Mouse (Mus musculus) activated CD4-positive, CD25-positive, alpha-beta regulatory T cell, adult 4 months (primary cell): ENCODE results near the gene Pex13. TPM values are rescaled to one million over a fixed set of nuclear protein-coding genes. Genes with fewer than 3 reads are reported as not detected.
"Not testable (repeated sequence)": the region's sequence is repeated elsewhere in the genome, so short reads cannot be mapped to it uniquely, and the experiment has no call there.

Experiments used
- ATAC-seq: one replicate; pipeline ENCODE4 v1.8.0; 2017
- polyA plus RNA-seq, 2 experiments: library from polyadenylated mRNA; unstranded; fragments of 100-300 nt; shearing (Covaris generic); gene quantifications; one replicate each; pipeline ENCODE4 v1.2.1; 2017

The Pex13 gene
- polyA plus RNA-seq, 2 experiments from 2014 or later, result 10.4 to 11.7 TPM

GRCm38 (mm10) chr11:23634573-23634972 lies 31.2 kb downstream of the Pex13 start:
- ATAC-seq, result no peak

DNA sequence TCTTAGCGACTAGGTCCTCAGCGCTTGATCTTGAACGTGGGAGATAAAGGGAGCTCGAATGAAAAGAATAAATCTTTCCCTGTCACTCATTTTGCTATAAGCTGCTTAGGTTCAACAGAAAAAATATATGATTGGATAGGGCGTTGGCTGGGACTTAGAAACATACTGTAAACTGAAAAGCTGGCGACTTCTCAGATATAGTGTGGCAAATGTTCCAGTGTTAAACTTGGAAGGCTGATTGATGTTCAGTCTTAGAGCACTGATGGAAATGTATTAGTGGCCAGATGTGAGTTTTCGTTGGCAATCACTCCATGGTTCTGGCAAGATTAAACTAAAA lies 31.9 kb downstream of the Pex13 start:
- ATAC-seq, result no peak

DNA sequence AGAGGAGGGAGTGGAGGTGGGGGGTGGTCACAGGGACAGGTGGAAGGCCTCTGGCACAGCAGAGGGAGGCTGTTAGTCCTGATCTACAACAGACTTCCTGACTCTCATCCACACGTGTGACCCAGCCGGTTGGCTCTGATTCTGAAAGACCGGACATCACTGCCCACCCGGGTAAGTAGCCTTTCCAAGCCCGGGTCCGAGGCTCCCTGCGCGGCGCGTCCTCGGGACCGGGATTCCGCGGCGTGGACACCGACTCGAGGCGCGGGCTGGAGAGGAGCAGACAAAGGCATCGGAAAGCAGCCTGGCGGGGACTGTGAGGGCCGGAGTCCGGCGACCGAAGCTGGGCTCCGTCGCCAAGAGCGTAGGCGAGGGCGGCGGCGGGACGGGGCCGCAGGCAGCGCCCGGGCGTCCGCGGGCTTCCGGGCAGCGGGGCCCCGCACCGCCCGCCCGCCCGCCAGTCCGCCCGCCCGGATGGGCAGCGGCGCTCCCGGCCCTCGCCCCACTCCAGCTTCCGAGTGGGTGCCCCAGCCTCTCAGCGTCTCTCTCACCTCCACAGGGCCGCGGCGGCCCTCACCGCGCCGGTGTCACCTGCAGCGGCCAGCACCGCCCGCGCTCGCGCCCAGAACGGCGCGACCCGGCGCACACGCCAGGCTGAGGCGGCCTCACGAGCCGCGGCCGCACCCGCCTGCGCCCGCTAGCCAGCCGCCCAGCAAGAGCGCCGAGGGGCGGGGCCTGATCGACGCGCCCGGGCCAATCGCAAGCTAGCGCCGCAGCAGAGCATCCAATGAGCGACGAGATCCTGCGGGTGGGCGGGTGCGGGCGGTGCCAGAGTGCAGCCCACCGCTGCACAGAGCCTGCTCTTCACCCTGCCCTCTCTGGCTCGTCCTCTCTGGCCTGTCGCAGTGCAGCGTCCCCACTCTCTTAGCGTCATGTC lies 32.5 kb downstream of the Pex13 start, which contains the start of gene 0610010F05Rik:
0610010F05Rik (minus strand) TSS at position 695 of the 934 bp plus-strand sequence.
- peak; percentile 97 for ATAC-seq

DNA sequence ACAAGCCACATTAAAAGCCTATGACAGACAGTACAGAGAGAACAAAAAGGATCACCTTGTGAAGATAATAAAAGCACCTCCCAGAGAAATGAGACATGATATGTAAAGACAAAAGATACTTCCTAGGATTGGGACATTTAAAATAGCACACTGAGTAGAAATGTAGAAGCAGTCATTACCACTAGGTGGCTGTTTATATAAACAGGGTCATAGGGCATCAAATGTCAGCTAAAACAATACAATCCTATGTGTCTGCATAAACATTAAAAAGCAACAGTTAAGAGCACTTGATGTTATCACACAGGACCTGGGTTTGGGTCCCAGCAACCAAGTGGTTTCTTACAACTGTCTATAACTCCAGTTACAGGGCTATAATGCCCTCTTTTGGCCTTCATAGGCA lies 35.1 kb downstream of the Pex13 start:
- ATAC-seq, result no peak

GRCm38 (mm10) chr11:23618995-23619394 lies 46.8 kb downstream of the Pex13 start:
- ATAC-seq, result no peak

DNA sequence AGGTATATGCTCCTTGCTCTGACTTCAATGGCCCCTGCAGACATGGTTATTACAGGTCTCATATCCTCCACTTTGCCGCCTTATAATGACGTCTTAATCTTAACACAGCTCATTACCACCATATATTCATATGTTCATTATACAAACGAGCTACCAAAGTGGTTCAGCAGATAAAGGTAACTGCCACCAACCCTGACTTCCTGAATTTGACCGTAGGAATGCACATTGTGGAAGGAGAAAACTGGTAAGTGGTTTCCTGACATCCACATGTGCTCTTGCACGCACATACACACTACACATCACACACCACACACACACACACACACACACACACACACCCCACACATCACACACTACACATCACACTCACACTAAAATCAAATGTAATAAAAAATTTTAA lies 51.2 kb downstream of the Pex13 start:
- no peak for ATAC-seq

DNA sequence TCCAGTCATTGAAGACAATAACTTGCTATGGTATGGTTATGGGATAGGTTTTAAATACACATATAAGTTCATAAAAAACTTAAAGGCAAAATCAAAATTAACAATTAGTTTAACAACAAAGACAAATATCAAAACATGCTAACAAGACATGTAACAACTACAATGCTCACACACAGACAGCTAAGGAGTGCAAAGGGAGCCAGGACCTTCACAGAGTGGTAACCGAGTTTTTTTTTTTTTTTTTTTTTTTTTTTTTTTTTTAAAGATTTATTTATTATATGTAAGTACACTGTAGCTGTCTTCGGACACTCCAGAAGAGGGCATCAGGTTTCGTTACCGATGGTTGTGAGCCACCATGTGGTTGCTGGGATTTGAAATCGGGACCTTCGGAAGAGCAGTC lies 58.5 kb downstream of the Pex13 start:
- ATAC-seq, result not testable (repeated sequence)

Other genes with a start within 250 kb of the Pex13 start
- gene Ahsa2, start 167.9 kb downstream of the Pex13 start, polyA plus RNA-seq, result 10 to 100 TPM; 28.3 to 41.3 TPM
- not detected for gene 1700093K21Rik, start 144.8 kb downstream of the Pex13 start, polyA plus RNA-seq
- 1 to 10 TPM; 1.7 to 2.3 TPM for gene 0610010F05Rik, start 32.3 kb downstream of the Pex13 start, polyA plus RNA-seq
- gene Pus10, start 285 bp downstream of the Pex13 start, polyA plus RNA-seq, result 10 to 100 TPM; 20.9 to 22.7 TPM
- 10 to 100 TPM; 19.5 to 23.8 TPM for gene Rel, start 105.0 kb upstream of the Pex13 start, polyA plus RNA-seq
- gene Papolg, start 229.3 kb upstream of the Pex13 start, polyA plus RNA-seq, result 10 to 100 TPM; 34.0 to 43.1 TPM